Mouse (Mus musculus) testis, adult 2 months (tissue): ENCODE results near the gene Ell.

Experiments
- CTCF ChIP-seq: fragments of 200-500 bp; IDR thresholded peaks from 2 replicates; pipeline ENCODE4 v1.5.1; 2012; ENCODE audit warnings: low read depth, mild to moderate bottlenecking, inconsistent platforms, low read length, moderate library complexity; ENCODE audit not compliant: control insufficient read depth, insufficient read depth, insufficient replicate concordance
- POLR2A ChIP-seq: fragments of 200-500 bp; IDR thresholded peaks from 2 replicates; pipeline ENCODE4 v1.6.1; 2012; ENCODE audit warnings: low read depth, mild to moderate bottlenecking, inconsistent platforms, low read length, moderate library complexity; ENCODE audit not compliant: control insufficient read depth

- TF ChIP-seq CTCF (no peak), POLR2A (no peak)
Observed at GRCm38 (mm10) chr8:70615894-70616293, 76.6 kb downstream of the Ell start, which contains the start of gene Lrrc25.
